Mouse (Mus musculus): ENCODE results near the gene Fez2. TPM values are rescaled to one million over a fixed set of nuclear protein-coding genes. Genes with fewer than 3 reads are reported as not detected.

Fez2 gene
- polyA plus RNA-seq (2015; fragmentation: Nextera tagmentation; extraction: Ambion mirVana), result 17.6 and 19.5 TPM in 2 replicates

DNA sequence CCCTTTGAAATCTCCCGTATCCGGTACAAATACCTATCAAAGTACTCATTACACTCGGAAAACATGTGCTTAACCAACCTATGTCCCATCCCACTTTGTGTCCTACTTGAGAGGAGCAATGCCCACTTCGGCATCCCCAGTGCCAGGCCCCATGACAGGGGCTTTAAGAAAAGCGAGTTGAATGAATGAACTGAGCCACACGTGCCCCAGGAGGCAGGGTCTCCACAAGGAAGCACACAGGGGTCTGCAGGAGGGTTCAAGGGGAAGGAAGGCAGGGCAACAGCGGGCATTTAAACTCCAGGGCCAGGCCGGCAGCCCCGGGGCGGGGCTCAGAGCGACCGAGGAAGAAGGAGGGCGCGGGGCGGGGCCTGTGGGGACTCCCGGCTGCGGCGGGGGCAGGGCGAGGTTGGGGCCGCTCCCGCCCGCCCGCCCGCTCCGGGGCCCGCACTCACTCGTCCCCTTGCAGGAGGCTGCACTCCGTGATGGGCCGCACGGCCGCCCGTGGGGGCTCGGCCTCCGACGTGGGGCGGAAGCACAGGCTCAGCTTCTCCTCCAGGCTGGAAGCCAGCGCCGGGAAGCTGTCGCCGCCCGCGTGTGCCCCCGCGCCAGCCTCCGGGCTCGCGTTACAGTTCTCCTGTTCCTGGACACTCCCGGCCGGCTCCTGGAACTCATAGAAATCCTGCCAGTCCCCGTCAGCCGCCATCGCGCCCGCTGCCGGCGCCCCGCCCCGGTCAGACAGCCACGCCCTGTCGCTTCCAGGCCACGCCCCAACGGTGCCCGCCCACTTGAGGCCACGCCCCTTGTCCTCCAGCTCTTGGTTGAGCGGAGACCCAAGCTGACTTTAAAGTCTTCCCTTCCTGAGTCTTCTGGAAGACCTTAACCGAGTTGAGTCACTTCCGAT, at the start of gene Fez2:
Fez2 (minus strand) TSS at position 772 of the 901 bp plus-strand sequence.
- Histone ChIP-seq H3K36me3 (peaks cover 2% of the 10 kb centered on the region; the same call in 1 of the 2 replicates), H3K4me2 (peak within 1 kb of the TSS; percentile 86), H3K4me3 (replicated peaks) (peak within 1 kb of the TSS; percentile 95), H3K4me1 (replicated peaks) (peaks cover 45% of the 10 kb centered on the region), H3K27me3 (no peaks in the 10 kb centered on the region), H3K9ac (peak within 1 kb of the TSS; percentile 95), H3K9me3 (replicated peaks) (no peaks in the 10 kb centered on the region), H3K27ac (peak within 1 kb of the TSS; percentile 99)
- WGBS (ENCODE audit: insufficient replicate concordance), result under 1% methylated on average over 46 of the region's 67 CpGs
- DNase-seq (peak; percentile 85), ATAC-seq (ENCODE audit: low read depth) (peak; percentile 96)

DNA sequence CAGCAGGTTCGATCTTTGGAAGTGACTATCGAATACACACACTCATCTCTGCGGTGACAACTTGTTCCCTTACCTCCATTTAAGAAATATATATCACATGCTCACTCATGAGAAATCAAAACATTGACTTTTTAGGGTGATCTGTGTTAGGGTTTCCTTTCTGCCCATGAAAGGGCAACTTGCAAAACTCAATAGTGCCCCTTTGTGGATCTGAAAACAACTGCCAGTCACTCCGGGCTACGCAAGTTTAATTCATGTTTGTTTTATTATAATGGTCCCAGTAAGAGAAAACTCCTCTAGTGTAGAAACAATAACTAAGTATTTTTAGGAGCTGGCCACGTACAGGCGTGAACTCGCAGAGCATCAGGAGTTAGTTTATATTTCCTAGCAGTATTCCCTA, 47.5 kb upstream of the Fez2 start:
- H3K9me3 ChIP-seq (replicated peaks), result no peaks in the 10 kb centered on the region
- WGBS (ENCODE audit: insufficient replicate concordance), result 70% methylated on average over 8 of the region's 8 CpGs
- DNase-seq (no peak), ATAC-seq (ENCODE audit: low read depth) (no peak)
- H3K9ac ChIP-seq, result no peak overlapping the region
- no peak overlapping the region for H3K27ac ChIP-seq
- no peaks in the 10 kb centered on the region for H3K27me3 ChIP-seq
- H3K4me2 ChIP-seq, result no peak overlapping the region
- no peak overlapping the region for H3K4me3 ChIP-seq (replicated peaks)
- H3K4me1 ChIP-seq (replicated peaks), result no peaks in the 10 kb centered on the region
- H3K36me3 ChIP-seq, result no peaks in the 10 kb centered on the region

DNA sequence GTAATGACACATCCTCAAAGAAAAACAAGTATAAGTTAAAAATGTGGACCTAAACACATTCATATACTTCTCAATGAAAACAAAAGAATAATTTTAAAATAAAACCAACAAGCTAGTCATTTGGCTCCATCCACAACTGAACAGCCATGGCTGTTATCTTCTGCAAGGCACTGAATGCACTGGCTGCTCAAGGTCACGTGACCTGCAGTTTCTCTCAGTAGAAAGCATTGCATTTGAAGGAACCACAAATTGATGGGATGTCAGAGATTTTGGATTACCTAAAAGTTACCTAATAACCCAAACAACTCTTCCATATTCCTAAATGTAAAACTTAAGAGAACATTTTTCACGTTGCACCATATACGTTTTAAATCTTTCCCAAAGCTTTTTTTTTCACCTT, 47.1 kb upstream of the Fez2 start:
- no peaks in the 10 kb centered on the region for H3K4me1 ChIP-seq (replicated peaks)
- DNase-seq (no peak), ATAC-seq (ENCODE audit: low read depth) (no peak)
- no peak overlapping the region for H3K27ac ChIP-seq
- H3K4me2 ChIP-seq, result no peak overlapping the region
- H3K4me3 ChIP-seq (replicated peaks), result no peak overlapping the region
- no peaks in the 10 kb centered on the region for H3K36me3 ChIP-seq
- no peak overlapping the region for H3K9ac ChIP-seq
- no peaks in the 10 kb centered on the region for H3K27me3 ChIP-seq
- 0 out of 2 replicates have a peak, but pooled peaks cover 2% of the 10 kb centered on the region for H3K9me3 ChIP-seq (replicated peaks)
- 60% methylated on average over 3 of the region's 3 CpGs for WGBS (ENCODE audit: insufficient replicate concordance)

DNA sequence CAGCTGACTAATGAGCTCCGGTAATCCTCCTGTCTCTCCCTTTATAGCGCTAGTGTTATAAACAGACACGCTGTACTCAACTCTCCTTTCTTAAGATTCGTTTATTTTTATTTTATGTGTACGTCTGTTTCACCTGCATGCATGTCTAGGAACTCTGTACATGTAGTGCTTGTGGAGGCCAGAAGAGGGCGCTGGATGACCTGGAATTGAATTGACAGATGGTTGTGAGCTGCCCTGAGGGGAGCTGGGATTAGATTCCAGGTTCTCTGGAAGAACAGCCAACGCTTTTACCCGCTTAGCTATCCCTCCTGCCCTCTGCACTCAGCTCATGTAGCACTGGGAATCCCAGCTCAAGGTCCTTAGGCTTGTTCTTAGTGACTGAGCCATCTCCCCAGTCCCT, 42.2 kb upstream of the Fez2 start:
- Histone ChIP-seq H3K9me3 (replicated peaks) (0 out of 2 replicates have a peak, but pooled peaks cover 3% of the 10 kb centered on the region), H3K27ac (no peak overlapping the region), H3K4me1 (replicated peaks) (no peaks in the 10 kb centered on the region), H3K4me2 (no peak overlapping the region), H3K36me3 (no peaks in the 10 kb centered on the region), H3K9ac (no peak overlapping the region), H3K4me3 (replicated peaks) (no peak overlapping the region), H3K27me3 (no peaks in the 10 kb centered on the region)
- ATAC-seq (ENCODE audit: low read depth) (no peak), DNase-seq (no peak)
- WGBS (ENCODE audit: insufficient replicate concordance), result 60% methylated on average over 8 of the region's 8 CpGs

DNA sequence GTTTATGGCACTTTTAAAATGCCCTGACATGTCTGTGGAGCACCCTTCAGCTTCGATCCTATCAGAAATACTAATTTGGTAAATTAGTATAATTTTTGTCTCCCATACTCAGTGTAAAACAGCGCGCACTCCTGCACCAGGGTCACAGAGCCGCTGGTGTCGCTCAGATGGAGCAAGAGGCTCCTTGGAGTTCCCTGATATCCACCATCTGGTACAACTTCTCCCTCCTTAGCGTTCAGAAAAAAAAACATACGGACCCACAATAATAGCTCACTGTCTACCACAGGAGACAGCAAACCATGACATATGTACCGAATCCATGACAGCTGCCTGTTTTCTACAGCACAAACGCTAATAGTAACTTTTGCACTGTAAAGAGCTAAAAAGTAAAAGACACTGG, 37.6 kb upstream of the Fez2 start:
- Histone ChIP-seq H3K9ac (no peak overlapping the region), H3K36me3 (no peaks in the 10 kb centered on the region), H3K4me3 (replicated peaks) (no peak overlapping the region), H3K4me2 (no peak overlapping the region), H3K27ac (no peak overlapping the region), H3K4me1 (replicated peaks) (no peaks in the 10 kb centered on the region), H3K27me3 (no peaks in the 10 kb centered on the region), H3K9me3 (replicated peaks) (0 out of 2 replicates have a peak, but pooled peaks cover 3% of the 10 kb centered on the region)
- DNase-seq, result no peak
- WGBS (ENCODE audit: insufficient replicate concordance), result 73% methylated on average over 9 of the region's 9 CpGs
- ATAC-seq (ENCODE audit: low read depth), result no peak

DNA sequence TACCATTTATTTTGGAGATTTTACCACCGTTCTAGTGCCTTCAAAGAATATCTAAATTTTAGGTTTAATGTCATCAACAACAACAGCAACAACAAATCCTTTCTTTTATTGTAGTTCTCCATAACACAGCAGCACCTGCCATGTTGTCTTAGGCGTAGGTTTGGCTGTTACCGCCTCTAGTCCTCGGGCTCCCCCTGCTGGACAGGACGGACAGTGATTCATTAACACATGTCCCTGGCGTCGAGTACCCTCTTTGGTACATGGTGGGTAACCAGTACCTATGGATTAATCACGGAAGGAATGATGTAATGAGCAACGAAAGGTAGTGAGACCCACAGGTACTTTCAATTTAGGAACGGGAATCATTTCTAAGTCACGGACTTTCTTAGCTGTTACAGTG, 37.2 kb upstream of the Fez2 start:
- no peak overlapping the region for H3K27ac ChIP-seq
- H3K9ac ChIP-seq, result no peak overlapping the region
- WGBS (ENCODE audit: insufficient replicate concordance), result 25% methylated on average over 11 of the region's 11 CpGs
- H3K4me2 ChIP-seq, result no peak overlapping the region
- no peaks in the 10 kb centered on the region for H3K4me1 ChIP-seq (replicated peaks)
- DNase-seq (peak; percentile 54), ATAC-seq (ENCODE audit: low read depth) (no peak)
- H3K27me3 ChIP-seq, result no peaks in the 10 kb centered on the region
- no peak overlapping the region for H3K4me3 ChIP-seq (replicated peaks)
- H3K9me3 ChIP-seq (replicated peaks), result 0 out of 2 replicates have a peak, but pooled peaks cover under 1% of the 10 kb centered on the region
- no peaks in the 10 kb centered on the region for H3K36me3 ChIP-seq

DNA sequence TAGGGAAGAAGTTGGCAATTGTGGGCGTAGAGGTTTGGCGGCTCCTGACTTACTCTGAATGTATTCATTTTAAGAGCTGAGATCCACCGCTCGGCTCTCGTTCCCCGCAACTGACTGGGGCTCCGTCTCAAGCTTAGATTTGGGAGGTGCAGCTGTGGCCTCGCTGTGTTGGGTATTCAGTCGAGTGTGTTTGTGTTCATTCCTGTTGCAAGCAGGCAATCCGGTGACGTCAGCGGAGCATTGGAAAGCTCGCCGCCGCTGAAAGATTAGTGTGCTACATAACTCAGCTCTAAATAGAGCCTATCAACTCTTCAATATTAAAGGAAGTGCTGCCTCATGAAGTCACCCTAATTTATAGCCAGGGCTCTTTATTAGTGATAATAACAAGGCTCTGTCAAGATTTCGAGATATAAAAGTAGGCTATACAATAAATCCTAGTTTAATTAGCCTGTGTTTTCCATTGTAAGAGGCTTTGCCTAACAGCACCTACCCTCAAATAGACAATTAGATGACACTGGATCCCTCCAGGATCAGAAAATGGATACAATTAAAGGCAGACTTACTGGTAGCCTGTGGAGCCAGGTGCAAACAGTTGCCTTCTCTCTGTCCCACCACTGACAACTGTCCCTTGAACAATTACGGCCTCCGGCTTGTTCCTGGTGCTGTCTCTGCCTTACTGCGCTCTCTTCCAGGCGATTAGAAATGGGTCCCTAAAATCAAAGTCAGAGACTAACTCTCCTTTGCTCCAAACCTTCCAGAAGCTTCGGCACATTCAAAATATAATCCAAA, 36.4 kb upstream of the Fez2 start:
- Histone ChIP-seq H3K9me3 (replicated peaks) (no peaks in the 10 kb centered on the region), H3K4me3 (replicated peaks) (no peak overlapping the region), H3K27me3 (no peaks in the 10 kb centered on the region), H3K9ac (no peak overlapping the region), H3K36me3 (no peaks in the 10 kb centered on the region), H3K27ac (no peak overlapping the region), H3K4me2 (no peak overlapping the region), H3K4me1 (replicated peaks) (no peaks in the 10 kb centered on the region)
- 78% methylated on average over 21 of the region's 21 CpGs for WGBS (ENCODE audit: insufficient replicate concordance)
- no peak for DNase-seq
- no peak for ATAC-seq (ENCODE audit: low read depth)

DNA sequence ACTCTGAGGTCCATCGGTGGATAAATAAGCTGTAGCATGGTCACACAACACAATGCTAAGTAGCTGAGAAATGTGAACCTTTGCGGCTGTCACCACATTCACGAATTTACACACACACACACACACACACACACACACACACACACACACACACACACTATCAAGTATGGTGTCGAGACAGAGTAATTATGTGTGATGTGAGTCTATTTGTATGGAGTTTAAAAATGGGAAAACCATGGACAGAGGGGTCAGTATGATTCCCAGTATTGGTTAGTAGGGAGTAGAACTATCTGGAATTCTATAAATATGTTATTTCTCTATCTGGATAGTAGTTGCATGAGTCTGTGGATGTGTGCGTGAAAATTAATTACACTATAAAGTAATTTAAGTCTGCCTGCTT, 35.6 kb upstream of the Fez2 start:
- H3K4me3 ChIP-seq (replicated peaks), result no peak overlapping the region
- no peaks in the 10 kb centered on the region for H3K27me3 ChIP-seq
- H3K4me2 ChIP-seq, result no peak overlapping the region
- no peak overlapping the region for H3K27ac ChIP-seq
- no peaks in the 10 kb centered on the region for H3K9me3 ChIP-seq (replicated peaks)
- no peak for ATAC-seq (ENCODE audit: low read depth)
- DNase-seq, result no peak
- H3K4me1 ChIP-seq (replicated peaks), result no peaks in the 10 kb centered on the region
- 77% methylated on average over 5 of the region's 5 CpGs for WGBS (ENCODE audit: insufficient replicate concordance)
- H3K9ac ChIP-seq, result no peak overlapping the region
- no peaks in the 10 kb centered on the region for H3K36me3 ChIP-seq

DNA sequence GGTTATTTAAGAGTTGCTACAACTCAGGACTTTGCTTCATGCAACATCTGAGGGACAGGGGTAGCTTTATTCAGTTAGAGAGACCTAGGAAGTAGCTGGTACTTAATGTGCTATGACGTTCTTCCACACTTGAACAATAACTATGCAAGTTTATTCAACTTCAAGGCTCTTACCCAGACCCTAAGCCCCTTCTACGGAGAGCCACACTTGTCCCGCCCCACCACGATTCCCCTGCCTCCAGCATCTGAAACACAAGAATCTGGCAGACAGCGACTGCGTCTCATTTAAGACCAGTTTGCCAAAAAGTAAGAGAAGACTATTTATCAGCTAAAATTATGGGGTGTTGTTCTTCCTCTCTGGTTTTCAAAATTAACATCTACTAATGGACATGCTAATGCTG, 33.9 kb upstream of the Fez2 start:
- Histone ChIP-seq H3K4me3 (replicated peaks) (no peak overlapping the region), H3K27ac (no peak overlapping the region), H3K27me3 (no peaks in the 10 kb centered on the region), H3K9me3 (replicated peaks) (no peaks in the 10 kb centered on the region), H3K4me1 (replicated peaks) (no peaks in the 10 kb centered on the region), H3K4me2 (no peak overlapping the region), H3K36me3 (no peaks in the 10 kb centered on the region), H3K9ac (no peak overlapping the region)
- WGBS (ENCODE audit: insufficient replicate concordance), result 74% methylated on average over 6 of the region's 6 CpGs
- DNase-seq (no peak), ATAC-seq (ENCODE audit: low read depth) (no peak)

DNA sequence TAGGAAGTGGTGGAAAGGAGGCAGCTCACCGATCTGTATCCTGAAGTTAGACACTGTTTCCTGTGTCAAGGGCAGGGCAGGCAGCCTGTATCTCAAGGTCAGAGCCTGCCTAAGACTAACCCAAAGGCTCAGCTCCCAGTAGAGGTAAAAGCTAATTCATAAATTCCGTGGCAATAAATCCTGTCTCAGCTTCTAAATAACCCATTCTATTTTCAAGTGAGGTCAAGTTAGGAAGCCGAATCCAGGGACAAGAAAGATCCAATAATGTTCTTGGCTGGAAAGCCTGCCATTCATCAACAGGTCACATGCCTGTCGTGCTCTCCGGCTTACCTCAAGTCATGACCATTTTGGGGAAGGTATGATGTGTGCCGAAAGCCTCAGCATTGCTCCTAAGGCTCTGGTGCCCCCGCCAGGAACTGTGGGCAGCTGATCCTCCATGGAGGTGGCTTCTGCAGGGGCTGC, 33.4 kb upstream of the Fez2 start:
- Histone ChIP-seq H3K4me2 (no peak overlapping the region), H3K9me3 (replicated peaks) (no peaks in the 10 kb centered on the region), H3K9ac (no peak overlapping the region), H3K27me3 (no peaks in the 10 kb centered on the region), H3K27ac (no peak overlapping the region), H3K36me3 (no peaks in the 10 kb centered on the region), H3K4me1 (replicated peaks) (no peaks in the 10 kb centered on the region), H3K4me3 (replicated peaks) (no peak overlapping the region)
- no peak for ATAC-seq (ENCODE audit: low read depth)
- DNase-seq, result no peak
- WGBS (ENCODE audit: insufficient replicate concordance), result 35% methylated on average over 7 of the region's 7 CpGs

DNA sequence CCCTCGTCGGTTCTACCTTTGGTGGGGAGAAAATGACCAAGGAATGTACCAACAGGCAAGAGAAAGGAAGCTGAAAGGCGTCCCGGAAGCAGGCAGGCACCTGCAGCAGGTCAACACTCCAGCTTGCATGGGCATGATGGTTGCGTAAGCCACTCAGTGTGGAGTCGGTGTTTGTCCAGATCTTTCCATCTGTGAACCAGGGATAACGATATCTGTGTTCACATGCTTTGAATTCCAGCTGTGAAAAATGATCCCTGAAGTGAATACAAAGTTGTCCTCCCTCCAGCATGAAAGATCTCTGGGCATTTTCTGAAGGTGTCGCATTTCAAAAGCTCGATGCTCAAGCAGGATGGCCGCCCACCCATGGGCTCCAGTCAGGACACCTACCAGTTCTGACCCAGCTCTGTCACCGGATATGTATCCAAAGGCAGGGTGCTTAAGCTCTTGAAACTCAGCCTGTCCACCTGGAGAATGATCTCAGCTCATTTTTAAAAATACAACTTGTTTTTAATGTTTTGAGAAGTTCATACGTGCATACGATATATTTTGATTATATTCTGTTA, 31.8 kb upstream of the Fez2 start:
- no peaks in the 10 kb centered on the region for H3K36me3 ChIP-seq
- H3K4me1 ChIP-seq (replicated peaks), result no peaks in the 10 kb centered on the region
- H3K9ac ChIP-seq, result no peak overlapping the region
- no peak overlapping the region for H3K4me2 ChIP-seq
- H3K4me3 ChIP-seq (replicated peaks), result no peak overlapping the region
- no peaks in the 10 kb centered on the region for H3K9me3 ChIP-seq (replicated peaks)
- DNase-seq (no peak), ATAC-seq (ENCODE audit: low read depth) (no peak)
- H3K27me3 ChIP-seq, result no peaks in the 10 kb centered on the region
- 65% methylated on average over 13 of the region's 13 CpGs for WGBS (ENCODE audit: insufficient replicate concordance)
- no peak overlapping the region for H3K27ac ChIP-seq
